Mouse (Mus musculus): ENCODE measurements at regions not wholly inside any gene's neighbourhood (a gene's known extent, or its start where the extent isn't known, plus 50 kb on each side); places are given as distances from the start of the nearest gene placed in this dataset.

DNA sequence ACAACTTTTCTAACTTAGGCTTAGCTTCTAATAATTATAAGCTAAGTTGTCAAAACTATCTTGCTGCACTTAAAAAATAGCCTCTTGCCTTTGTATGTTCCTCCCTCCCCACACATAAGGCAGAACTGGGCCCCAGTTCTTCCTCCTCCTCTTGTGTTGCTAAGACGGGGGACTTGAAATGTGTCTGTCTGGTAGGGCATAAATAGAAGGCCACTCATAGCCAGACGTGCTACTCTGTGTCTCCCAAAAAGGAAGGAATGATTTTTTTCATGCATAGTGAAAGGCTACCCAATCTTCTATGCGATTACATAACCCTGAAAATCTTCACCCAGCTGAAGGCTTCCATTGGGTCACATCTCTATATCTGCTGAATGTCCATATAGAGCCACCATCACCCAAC is 183.5 kb downstream of the Hsfy2 start:
- 85% methylated on average over 3 of the region's 3 CpGs for WGBS
- DNase-seq (ENCODE audit: low spot score) = no peak
- no peak overlapping the region for H3K27ac ChIP-seq
- no peaks in the 10 kb centered on the region for H3K9me3 ChIP-seq
- no peaks in the 10 kb centered on the region for H3K27me3 ChIP-seq (ENCODE audit: insufficient read depth, poor library complexity, severe bottlenecking)
- no peaks in the 10 kb centered on the region for H3K4me1 ChIP-seq (replicated peaks)
- no peaks in the 10 kb centered on the region for H3K36me3 ChIP-seq
- H3K4me3 ChIP-seq = no peak overlapping the region

DNA sequence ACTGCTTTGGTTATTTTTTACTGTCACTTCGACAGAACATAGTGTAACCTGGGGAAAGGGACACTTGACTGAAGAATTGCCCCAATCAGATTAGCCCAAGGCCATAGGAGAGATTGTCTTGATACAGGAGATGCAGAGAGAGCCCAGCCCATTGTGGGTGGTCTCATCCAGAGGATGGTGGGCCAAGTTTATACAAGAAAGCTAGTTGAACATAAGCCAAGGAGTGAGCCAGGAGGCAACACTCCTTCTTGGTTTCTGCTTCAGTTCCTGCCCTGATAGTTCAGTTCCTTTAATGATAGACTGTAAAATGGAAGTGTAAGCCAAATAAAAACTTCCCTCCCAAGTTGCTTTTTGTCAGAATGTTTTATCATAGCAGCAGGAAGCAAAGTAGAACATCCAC is 194.4 kb downstream of the Hsfy2 start:
- DNase-seq (ENCODE audit: low spot score) = no peak
- H3K4me1 ChIP-seq (replicated peaks) = no peaks in the 10 kb centered on the region
- H3K9me3 ChIP-seq = no peaks in the 10 kb centered on the region
- H3K27me3 ChIP-seq (ENCODE audit: insufficient read depth, poor library complexity, severe bottlenecking) = no peaks in the 10 kb centered on the region
- no peak overlapping the region for H3K27ac ChIP-seq
- WGBS = 78% methylated on average over 1 of the region's 1 CpGs
- H3K4me3 ChIP-seq = no peak overlapping the region
- no peaks in the 10 kb centered on the region for H3K36me3 ChIP-seq

DNA sequence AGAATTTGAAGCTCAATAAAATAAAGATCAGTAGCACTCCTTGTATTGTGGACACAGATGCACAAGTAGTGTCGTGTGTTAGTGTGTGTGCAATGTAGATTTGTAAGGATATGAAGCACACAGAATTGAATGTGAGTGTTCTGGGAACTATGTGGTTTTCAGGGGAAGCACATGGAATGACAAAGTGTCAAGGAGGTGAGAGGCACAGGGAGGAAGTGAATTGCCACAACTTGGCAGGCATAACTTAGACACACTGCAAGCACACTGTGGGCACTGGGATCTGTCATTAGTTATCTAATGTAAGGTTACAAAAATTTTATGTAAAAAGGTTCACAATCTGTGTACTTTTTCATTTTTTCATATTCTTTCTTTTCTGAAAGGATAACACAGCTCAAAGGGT is 230.4 kb downstream of the Hsfy2 start:
- Histone ChIP-seq H3K4me1 (replicated peaks) (no peaks in the 10 kb centered on the region), H3K4me3 (no peak overlapping the region), H3K27me3 (ENCODE audit: insufficient read depth, poor library complexity, severe bottlenecking) (no peaks in the 10 kb centered on the region), H3K36me3 (no peaks in the 10 kb centered on the region), H3K9me3 (no peaks in the 10 kb centered on the region), H3K27ac (no peak overlapping the region)
- DNase-seq (ENCODE audit: low spot score) = no peak
- WGBS = 92% methylated on average over 1 of the region's 1 CpGs

DNA sequence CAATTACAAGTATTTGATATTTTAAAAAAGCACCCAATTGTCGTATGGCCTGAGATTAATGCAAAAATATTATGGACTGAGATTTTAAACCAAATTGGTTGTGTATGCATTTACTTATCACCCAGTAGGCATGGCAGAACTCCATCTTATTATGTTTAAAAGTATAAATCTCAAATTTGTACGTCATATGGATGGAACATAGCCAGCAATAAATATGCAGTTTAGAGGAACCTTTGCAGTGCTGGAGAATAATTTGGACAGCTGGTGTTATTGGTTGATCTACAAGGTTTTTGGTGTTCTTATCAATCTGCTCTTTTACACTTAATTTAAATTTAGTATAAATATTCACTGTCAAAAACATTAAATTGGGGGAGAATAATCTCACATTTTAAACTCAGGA is 233.9 kb downstream of the Hsfy2 start:
- Histone ChIP-seq H3K27me3 (ENCODE audit: insufficient read depth, poor library complexity, severe bottlenecking) (no peaks in the 10 kb centered on the region), H3K4me1 (replicated peaks) (no peaks in the 10 kb centered on the region), H3K4me3 (no peak overlapping the region), H3K27ac (no peak overlapping the region), H3K36me3 (no peaks in the 10 kb centered on the region), H3K9me3 (no peaks in the 10 kb centered on the region)
- DNase-seq (ENCODE audit: low spot score) = no peak
- 90% methylated on average over 2 of the region's 2 CpGs for WGBS

DNA sequence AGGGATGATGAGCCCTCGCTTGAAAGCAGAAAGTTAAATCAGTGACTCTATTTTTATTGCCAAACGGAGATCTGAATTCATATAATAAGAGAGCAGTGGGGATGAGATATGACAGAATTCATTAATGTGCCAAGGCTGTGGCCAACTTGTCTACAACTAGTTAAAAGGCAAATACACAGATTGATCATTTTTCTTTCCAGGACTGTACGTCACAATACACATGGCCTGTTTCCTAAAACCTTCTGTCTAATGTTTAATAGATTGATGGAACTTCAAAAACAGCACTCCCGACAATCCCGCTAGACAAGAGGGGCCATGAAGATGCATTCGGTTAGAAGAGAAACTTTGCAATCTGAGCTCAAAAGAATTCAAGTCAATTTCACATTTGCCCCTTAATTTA is 241.4 kb downstream of the Hsfy2 start:
- no peaks in the 10 kb centered on the region for H3K36me3 ChIP-seq
- H3K27ac ChIP-seq = no peak overlapping the region
- H3K9me3 ChIP-seq = no peaks in the 10 kb centered on the region
- WGBS = 91% methylated on average over 6 of the region's 6 CpGs
- no peaks in the 10 kb centered on the region for H3K27me3 ChIP-seq (ENCODE audit: insufficient read depth, poor library complexity, severe bottlenecking)
- H3K4me1 ChIP-seq (replicated peaks) = no peaks in the 10 kb centered on the region
- no peak for DNase-seq (ENCODE audit: low spot score)
- H3K4me3 ChIP-seq = no peak overlapping the region

DNA sequence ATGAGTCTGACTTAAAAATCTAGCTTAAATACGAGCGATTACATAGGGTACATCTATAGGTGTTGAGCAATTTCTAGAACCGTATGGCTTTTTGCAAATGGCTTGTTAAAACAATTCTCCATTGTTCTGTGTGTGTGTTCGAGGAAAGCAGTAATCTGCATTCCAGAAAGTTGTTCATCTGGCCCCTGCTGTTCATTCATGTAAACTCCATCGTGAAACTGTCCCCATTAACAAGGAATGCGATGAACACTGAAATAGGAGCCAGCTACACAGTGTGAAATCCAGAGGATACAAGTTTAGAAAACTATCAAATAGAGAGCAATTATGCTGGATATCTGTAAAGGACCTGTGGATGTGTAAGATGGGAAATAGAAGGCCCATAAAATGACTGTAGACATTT is 250.1 kb downstream of the Hsfy2 start:
- Histone ChIP-seq H3K4me3 (no peak overlapping the region), H3K9me3 (no peaks in the 10 kb centered on the region), H3K4me1 (replicated peaks) (no peaks in the 10 kb centered on the region), H3K36me3 (no peaks in the 10 kb centered on the region), H3K27me3 (ENCODE audit: insufficient read depth, poor library complexity, severe bottlenecking) (no peaks in the 10 kb centered on the region), H3K27ac (no peak overlapping the region)
- WGBS = 71% methylated on average over 6 of the region's 6 CpGs
- no peak for DNase-seq (ENCODE audit: low spot score)

DNA sequence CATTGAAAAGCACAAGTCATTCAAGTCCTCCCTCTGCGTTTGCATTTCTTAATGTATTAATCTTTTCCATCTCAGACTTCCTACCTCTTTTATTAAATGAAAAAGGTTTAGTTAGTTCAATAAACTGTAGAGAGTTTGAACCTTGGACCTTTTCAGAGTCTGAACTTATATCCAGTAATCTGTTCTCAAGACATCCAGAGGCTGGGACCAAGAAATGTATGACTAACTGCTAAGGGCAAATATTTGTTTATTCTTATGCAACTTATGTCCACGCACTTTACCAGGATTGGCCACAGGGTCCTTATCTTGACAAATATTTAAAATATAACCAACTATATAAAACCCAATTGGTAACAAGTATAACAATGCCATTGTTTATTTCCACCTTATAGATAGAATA is 270.9 kb downstream of the Hsfy2 start:
- Histone ChIP-seq H3K4me3 (no peak overlapping the region), H3K27ac (no peak overlapping the region), H3K4me1 (replicated peaks) (no peaks in the 10 kb centered on the region), H3K27me3 (ENCODE audit: insufficient read depth, poor library complexity, severe bottlenecking) (no peaks in the 10 kb centered on the region), H3K9me3 (no peaks in the 10 kb centered on the region), H3K36me3 (no peaks in the 10 kb centered on the region)
- no peak for DNase-seq (ENCODE audit: low spot score)
- WGBS = 83% methylated on average over 2 of the region's 2 CpGs

DNA sequence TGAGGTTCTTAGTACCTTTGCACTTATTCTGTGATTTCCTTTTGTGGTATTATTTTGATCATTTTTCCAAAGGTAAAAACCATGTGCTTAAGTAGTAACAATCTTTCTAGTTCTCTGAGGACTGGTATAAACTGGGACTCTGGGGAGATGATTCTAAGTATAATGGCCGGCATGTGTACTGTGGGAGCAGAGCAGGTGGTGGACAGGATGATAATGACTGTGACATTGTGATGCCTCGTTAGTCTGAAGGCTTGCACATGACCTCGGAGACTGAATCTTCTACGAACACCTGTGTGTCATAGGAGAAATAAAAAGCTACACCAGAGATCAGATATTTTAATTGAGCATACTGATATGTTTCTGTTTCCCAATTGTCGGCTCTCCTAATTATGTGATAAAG is 276.4 kb downstream of the Hsfy2 start:
- WGBS = 79% methylated on average over 5 of the region's 5 CpGs
- no peaks in the 10 kb centered on the region for H3K4me1 ChIP-seq (replicated peaks)
- no peak overlapping the region for H3K4me3 ChIP-seq
- H3K9me3 ChIP-seq = no peaks in the 10 kb centered on the region
- no peaks in the 10 kb centered on the region for H3K27me3 ChIP-seq (ENCODE audit: insufficient read depth, poor library complexity, severe bottlenecking)
- no peaks in the 10 kb centered on the region for H3K36me3 ChIP-seq
- DNase-seq (ENCODE audit: low spot score) = no peak
- no peak overlapping the region for H3K27ac ChIP-seq

DNA sequence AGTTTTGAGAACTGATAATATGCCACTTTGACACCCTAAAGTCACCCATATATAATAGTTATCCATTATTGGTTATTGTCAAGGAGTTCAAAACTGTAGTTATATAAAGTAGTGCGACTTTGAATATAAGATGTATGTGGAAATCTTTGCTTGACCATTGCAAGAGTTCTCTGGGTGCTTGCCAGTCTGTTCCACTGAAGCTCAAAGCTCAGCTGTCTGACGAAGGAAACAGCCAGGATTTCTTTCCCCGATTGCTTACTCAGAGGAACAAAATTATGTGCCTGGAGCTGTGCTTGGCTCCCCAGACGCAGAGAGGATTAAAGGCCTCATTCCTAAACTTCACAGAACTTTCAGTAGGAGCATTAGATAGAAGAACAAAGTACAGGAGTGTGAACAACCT is 290.6 kb downstream of the Hsfy2 start:
- no peak overlapping the region for H3K27ac ChIP-seq
- WGBS = 86% methylated on average over 4 of the region's 4 CpGs

DNA sequence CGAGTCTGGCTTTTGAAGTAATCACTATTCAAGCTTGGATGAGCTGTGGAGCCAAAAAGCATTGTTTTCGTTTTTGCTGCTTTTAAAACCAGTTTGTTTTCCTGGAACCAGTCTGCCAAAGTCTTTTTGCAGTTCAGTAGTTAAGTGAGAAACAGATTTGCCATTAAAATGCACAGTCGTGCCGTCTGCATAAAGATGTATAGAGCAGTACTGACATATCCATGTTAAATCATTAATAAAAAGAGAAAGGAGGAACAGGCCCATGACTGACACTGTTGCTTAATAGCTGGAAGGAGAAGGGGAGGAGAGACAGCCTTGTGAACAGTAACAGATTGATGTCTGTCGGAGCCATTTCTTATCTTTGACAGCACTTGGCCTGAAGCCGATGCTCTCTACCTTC is 292.3 kb downstream of the Hsfy2 start:
- no peak overlapping the region for H3K4me3 ChIP-seq
- H3K27ac ChIP-seq = no peak overlapping the region
- 75% methylated on average over 6 of the region's 6 CpGs for WGBS
- H3K36me3 ChIP-seq = no peaks in the 10 kb centered on the region
- no peak for DNase-seq (ENCODE audit: low spot score)
- no peaks in the 10 kb centered on the region for H3K9me3 ChIP-seq
- H3K27me3 ChIP-seq (ENCODE audit: insufficient read depth, poor library complexity, severe bottlenecking) = no peaks in the 10 kb centered on the region
- H3K4me1 ChIP-seq (replicated peaks) = no peaks in the 10 kb centered on the region

More for the DNA sequence above, 290.6 kb downstream of the Hsfy2 start:
- H3K4me1 ChIP-seq (replicated peaks) = no peaks in the 10 kb centered on the region
- H3K36me3 ChIP-seq = no peaks in the 10 kb centered on the region
- no peak for DNase-seq (ENCODE audit: low spot score)
- no peak overlapping the region for H3K4me3 ChIP-seq
- no peaks in the 10 kb centered on the region for H3K27me3 ChIP-seq (ENCODE audit: insufficient read depth, poor library complexity, severe bottlenecking)
- no peaks in the 10 kb centered on the region for H3K9me3 ChIP-seq

DNA sequence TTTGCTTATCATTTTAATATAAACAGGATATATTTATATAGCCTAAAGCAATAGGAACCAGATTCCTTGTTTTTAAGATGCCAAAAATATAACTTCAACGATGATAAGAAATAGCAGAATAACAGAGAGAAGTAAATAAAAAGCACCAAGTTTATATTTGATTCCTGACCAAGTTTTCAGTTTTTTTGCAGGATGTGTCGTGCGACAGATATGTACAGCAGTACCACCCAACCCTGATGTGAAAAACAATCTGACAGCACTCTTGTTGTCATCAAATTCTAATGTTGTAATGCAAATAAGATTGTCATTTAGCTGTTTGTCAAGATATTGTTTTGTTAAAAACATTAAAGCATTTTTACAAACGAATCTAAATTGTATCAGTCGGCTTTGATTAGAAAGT is 309.9 kb downstream of the Hsfy2 start:
- no peaks in the 10 kb centered on the region for H3K36me3 ChIP-seq
- no peak overlapping the region for H3K4me3 ChIP-seq
- no peak for DNase-seq (ENCODE audit: low spot score)
- no peaks in the 10 kb centered on the region for H3K4me1 ChIP-seq (replicated peaks)
- H3K27me3 ChIP-seq (ENCODE audit: insufficient read depth, poor library complexity, severe bottlenecking) = no peaks in the 10 kb centered on the region
- 88% methylated on average over 5 of the region's 5 CpGs for WGBS
- H3K27ac ChIP-seq = no peak overlapping the region
- no peaks in the 10 kb centered on the region for H3K9me3 ChIP-seq

DNA sequence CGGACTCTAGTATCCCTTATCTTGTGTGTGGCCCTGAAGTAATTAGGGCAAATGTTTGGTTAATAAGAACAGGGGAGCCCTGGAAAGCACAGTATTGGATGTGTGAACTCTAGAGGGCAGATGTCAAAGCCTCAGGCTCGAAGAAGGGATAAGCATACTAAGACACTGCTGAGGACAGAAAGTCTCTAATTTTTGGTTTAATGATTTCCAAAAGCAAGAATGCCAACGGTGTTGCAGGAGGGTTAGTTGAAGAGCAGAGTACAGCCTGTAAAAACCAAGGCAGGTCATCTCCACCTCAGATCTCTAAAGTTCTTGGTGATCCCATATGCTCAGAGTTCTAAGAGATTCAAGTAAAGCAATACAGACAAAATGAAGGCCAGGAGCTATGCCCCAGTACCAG is 328.6 kb downstream of the Hsfy2 start:
- no peaks in the 10 kb centered on the region for H3K27me3 ChIP-seq (ENCODE audit: insufficient read depth, poor library complexity, severe bottlenecking)
- no peak overlapping the region for H3K4me3 ChIP-seq
- no peaks in the 10 kb centered on the region for H3K9me3 ChIP-seq
- no peak for DNase-seq (ENCODE audit: low spot score)
- 68% methylated on average over 3 of the region's 3 CpGs for WGBS
- no peak overlapping the region for H3K27ac ChIP-seq
- H3K36me3 ChIP-seq = no peaks in the 10 kb centered on the region
- no peaks in the 10 kb centered on the region for H3K4me1 ChIP-seq (replicated peaks)

DNA sequence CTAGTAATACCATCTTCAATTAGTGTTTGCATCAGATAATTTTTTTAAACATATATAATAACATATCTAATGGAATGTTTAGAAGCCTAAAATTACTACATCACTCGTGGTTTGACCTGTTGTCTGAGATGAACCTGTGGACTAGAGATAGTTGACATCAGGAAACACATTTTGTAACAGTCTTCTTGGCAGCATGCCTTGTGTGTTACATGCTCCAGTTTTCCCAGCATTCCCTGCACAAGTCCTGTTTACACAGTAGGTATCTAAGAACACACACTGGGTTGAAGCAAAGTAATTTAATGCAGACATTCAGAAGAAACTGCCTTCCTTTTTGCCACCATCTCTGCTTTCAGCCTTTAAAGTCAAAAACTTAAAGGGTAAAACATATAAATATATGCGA is 342.8 kb downstream of the Hsfy2 start:
- DNase-seq (ENCODE audit: low spot score) = no peak
- H3K36me3 ChIP-seq = no peaks in the 10 kb centered on the region
- 78% methylated on average over 2 of the region's 2 CpGs for WGBS
- H3K27ac ChIP-seq = no peak overlapping the region
- H3K27me3 ChIP-seq (ENCODE audit: insufficient read depth, poor library complexity, severe bottlenecking) = no peaks in the 10 kb centered on the region
- H3K4me1 ChIP-seq (replicated peaks) = no peaks in the 10 kb centered on the region
- H3K9me3 ChIP-seq = no peaks in the 10 kb centered on the region
- no peak overlapping the region for H3K4me3 ChIP-seq

DNA sequence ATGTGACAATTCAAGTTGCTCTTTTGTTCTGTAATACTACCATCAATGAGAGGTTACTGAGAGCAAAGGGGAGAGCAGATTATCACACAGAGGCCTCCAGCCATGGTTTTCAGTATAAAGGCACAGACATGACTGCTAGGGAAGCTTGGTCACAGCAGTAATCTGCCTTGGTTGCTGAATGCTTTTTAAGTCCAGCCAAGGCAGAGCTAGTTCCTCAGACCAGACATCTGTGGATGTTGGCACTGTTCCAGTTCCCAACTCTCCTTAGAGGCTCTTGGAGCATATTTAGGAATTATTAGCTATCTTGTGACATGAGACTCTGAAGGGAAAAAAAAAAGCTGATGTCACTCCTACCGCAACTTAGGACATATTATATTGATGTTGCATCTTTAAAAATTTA is 347.5 kb downstream of the Hsfy2 start:
- Histone ChIP-seq H3K9me3 (no peaks in the 10 kb centered on the region), H3K27me3 (ENCODE audit: insufficient read depth, poor library complexity, severe bottlenecking) (no peaks in the 10 kb centered on the region), H3K4me1 (replicated peaks) (no peaks in the 10 kb centered on the region), H3K4me3 (no peak overlapping the region), H3K36me3 (no peaks in the 10 kb centered on the region), H3K27ac (no peak overlapping the region)
- DNase-seq (ENCODE audit: low spot score) = no peak
- WGBS = 89% methylated on average over 1 of the region's 1 CpGs
